Mouse (Mus musculus) heart, embryonic 15.5 days (tissue): ENCODE measurements at regions not wholly inside any gene's neighbourhood (a gene's known extent, or its start where the extent isn't known, plus 50 kb on each side); places are given as distances from the start of the nearest gene placed in this dataset.

Experiments
- ATAC-seq: fragments of 200-750 bp; cut with Nextera tagmentation; replicated peaks from 2 replicates; pipeline ENCODE4 v1.8.0; 2017; ENCODE audit warnings: low read depth, moderate TSS enrichment; ENCODE audit not compliant: insufficient number of reproducible peaks, insufficient read depth, low FRiP score
- H3K27ac ChIP-seq: fragments of 300-500 bp; sonication (generic); 2 replicates; pipeline ENCODE4 v1.5.1; 2015; ENCODE audit warnings: mild to moderate bottlenecking, inconsistent platforms
- H3K27me3 ChIP-seq: fragments of 300-500 bp; sonication (generic); 2 replicates; pipeline ENCODE4 v1.6.1; 2015; ENCODE audit warnings: inconsistent platforms
- H3K36me3 ChIP-seq: fragments of 300-500 bp; sonication (generic); 2 replicates; pipeline ENCODE4 v1.6.1; 2015; ENCODE audit warnings: mild to moderate bottlenecking, inconsistent platforms
- H3K4me1 ChIP-seq: fragments of 300-500 bp; sonication (generic); replicated peaks from 2 replicates; pipeline ENCODE4 v1.6.1; 2015; ENCODE audit warnings: inconsistent platforms
- H3K4me2 ChIP-seq: fragments of 300-500 bp; sonication (generic); 2 replicates; pipeline ENCODE4 v1.6.1; 2015; ENCODE audit warnings: inconsistent platforms, mild to moderate bottlenecking, moderate library complexity
- H3K4me3 ChIP-seq: fragments of 300-500 bp; sonication (generic); 2 replicates; pipeline ENCODE4 v1.5.1; 2015; ENCODE audit warnings: mild to moderate bottlenecking, inconsistent platforms
- H3K9ac ChIP-seq: fragments of 300-500 bp; sonication (generic); 2 replicates; pipeline ENCODE4 v1.6.1; 2015; ENCODE audit warnings: mild to moderate bottlenecking, inconsistent platforms
- H3K9me3 ChIP-seq: fragments of 300-500 bp; sonication (generic); replicated peaks from 2 replicates; pipeline ENCODE4 v1.6.1; 2016; ENCODE audit warnings: inconsistent platforms
- WGBS: fragments of 180-500 bp; shearing (Covaris S2); methylation state at CpG from one replicate; pipeline ENCODE4 v1.1.7; 2015; ENCODE audit warnings: mixed read lengths; 5-methylcytosine and 5-hydroxymethylcytosine counted together

- no peak overlapping the region for H3K9ac ChIP-seq
- H3K27ac ChIP-seq: no peak overlapping the region
- H3K9me3 ChIP-seq: no peaks in the 10 kb centered on the region
- no peaks in the 10 kb centered on the region for H3K4me1 ChIP-seq
- WGBS: 50% methylated on average over 3 of the region's 3 CpGs
- no peaks in the 10 kb centered on the region for H3K36me3 ChIP-seq
- H3K4me3 ChIP-seq: no peak overlapping the region
- no peak overlapping the region for H3K4me2 ChIP-seq
- ATAC-seq: no peak
- no peaks in the 10 kb centered on the region for H3K27me3 ChIP-seq
Measured at GRCm38 (mm10) chr10:12175141-12175540, 694.0 kb downstream of the Utrn start.

DNA sequence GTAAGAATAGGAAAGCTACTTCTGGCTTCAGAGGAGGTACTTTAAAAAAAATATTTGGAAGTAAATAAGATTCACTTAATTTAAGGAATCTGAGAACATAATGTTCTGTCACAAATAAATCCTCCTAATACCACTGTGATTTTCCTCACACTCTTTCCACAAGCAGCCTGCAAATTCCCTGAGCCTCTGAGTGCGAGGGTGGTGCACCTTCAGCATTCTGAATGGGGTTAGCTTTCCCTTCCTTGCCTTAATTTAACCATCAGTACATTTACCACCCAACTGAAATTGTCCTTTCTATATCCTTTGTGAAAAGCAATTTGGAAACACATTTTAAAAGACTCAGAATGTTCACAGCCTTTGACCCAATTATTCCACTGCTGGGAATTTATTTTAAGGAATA lies 691.7 kb downstream of the Utrn start:
- Histone ChIP-seq H3K4me2 (no peak overlapping the region), H3K4me3 (no peak overlapping the region), H3K4me1 (no peaks in the 10 kb centered on the region), H3K36me3 (no peaks in the 10 kb centered on the region), H3K9ac (no peak overlapping the region), H3K27ac (no peak overlapping the region), H3K9me3 (no peaks in the 10 kb centered on the region), H3K27me3 (no peaks in the 10 kb centered on the region)
- WGBS: 85% methylated on average over 1 of the region's 1 CpGs
- no peak for ATAC-seq

GRCm38 (mm10) chr10:12180965-12181364 lies 688.2 kb downstream of the Utrn start:
- Histone ChIP-seq H3K27me3 (no peaks in the 10 kb centered on the region), H3K4me3 (no peak overlapping the region), H3K27ac (no peak overlapping the region), H3K36me3 (no peaks in the 10 kb centered on the region), H3K9ac (no peak overlapping the region), H3K4me2 (no peak overlapping the region), H3K4me1 (no peaks in the 10 kb centered on the region), H3K9me3 (no peaks in the 10 kb centered on the region)
- ATAC-seq: no peak
- WGBS: 75% methylated on average over 4 of the region's 4 CpGs

DNA sequence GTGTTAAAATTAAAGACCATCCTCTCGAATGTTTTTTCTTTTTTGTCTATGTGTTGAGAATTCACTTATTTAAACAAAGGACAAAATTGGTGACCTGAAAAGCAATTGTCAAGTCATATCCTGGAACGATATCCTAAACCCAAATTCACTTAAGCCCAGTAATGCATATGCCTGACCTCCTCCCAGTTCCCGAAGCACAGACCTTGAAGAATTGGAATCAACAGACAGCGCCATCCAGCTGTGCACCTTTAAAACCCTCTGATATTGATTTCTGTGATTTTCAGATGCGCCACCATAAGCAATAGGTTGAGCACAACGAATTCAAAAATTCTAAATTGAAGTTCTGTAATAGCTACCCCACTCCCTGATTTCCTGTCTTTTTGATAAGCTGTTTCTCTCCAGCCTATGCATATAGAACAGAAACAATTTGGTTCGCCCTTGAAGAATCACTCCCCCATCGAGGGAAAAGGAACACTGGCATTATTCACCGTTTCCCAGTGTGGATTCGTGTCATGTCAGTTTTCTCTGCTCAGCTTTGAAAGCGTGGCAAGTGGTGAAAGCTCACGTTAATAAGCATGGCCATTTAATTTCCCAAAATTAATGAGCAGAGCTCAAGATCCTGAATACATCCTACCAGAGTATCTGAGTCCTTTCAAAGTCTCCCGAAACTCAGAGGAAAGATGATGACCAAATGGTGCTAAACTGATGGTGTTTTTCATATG lies 682.1 kb downstream of the Utrn start:
- Histone ChIP-seq H3K9ac (no peak overlapping the region), H3K27ac (no peak overlapping the region), H3K4me3 (no peak overlapping the region), H3K9me3 (no peaks in the 10 kb centered on the region), H3K27me3 (no peaks in the 10 kb centered on the region), H3K4me2 (no peak overlapping the region), H3K36me3 (no peaks in the 10 kb centered on the region), H3K4me1 (no peaks in the 10 kb centered on the region)
- 74% methylated on average over 13 of the region's 13 CpGs for WGBS
- ATAC-seq: no peak

- ATAC-seq: no peak
- Histone ChIP-seq H3K27me3 (no peaks in the 10 kb centered on the region), H3K4me2 (no peak overlapping the region), H3K36me3 (no peaks in the 10 kb centered on the region), H3K9ac (no peak overlapping the region), H3K4me3 (no peak overlapping the region), H3K9me3 (no peaks in the 10 kb centered on the region), H3K27ac (no peak overlapping the region), H3K4me1 (no peaks in the 10 kb centered on the region)
- WGBS: 71% methylated on average over 8 of the region's 8 CpGs
Measured at GRCm38 (mm10) chr10:12187669-12188342, 681.4 kb downstream of the Utrn start.

GRCm38 (mm10) chr10:12190435-12190834 lies 678.7 kb downstream of the Utrn start:
- no peak overlapping the region for H3K9ac ChIP-seq
- no peak overlapping the region for H3K4me2 ChIP-seq
- H3K27ac ChIP-seq: no peak overlapping the region
- H3K36me3 ChIP-seq: no peaks in the 10 kb centered on the region
- no peak for ATAC-seq
- H3K9me3 ChIP-seq: no peaks in the 10 kb centered on the region
- no peaks in the 10 kb centered on the region for H3K4me1 ChIP-seq
- no peaks in the 10 kb centered on the region for H3K27me3 ChIP-seq
- H3K4me3 ChIP-seq: no peak overlapping the region
- WGBS: 88% methylated on average over 3 of the region's 3 CpGs

- Histone ChIP-seq H3K27ac (no peak overlapping the region), H3K4me2 (no peak overlapping the region), H3K9me3 (no peaks in the 10 kb centered on the region), H3K4me3 (no peak overlapping the region), H3K4me1 (no peaks in the 10 kb centered on the region), H3K9ac (no peak overlapping the region), H3K27me3 (no peaks in the 10 kb centered on the region), H3K36me3 (no peaks in the 10 kb centered on the region)
- no peak for ATAC-seq
- WGBS: 88% methylated on average over 2 of the region's 2 CpGs
Measured at GRCm38 (mm10) chr10:12207301-12207700, 661.9 kb downstream of the Utrn start.

DNA sequence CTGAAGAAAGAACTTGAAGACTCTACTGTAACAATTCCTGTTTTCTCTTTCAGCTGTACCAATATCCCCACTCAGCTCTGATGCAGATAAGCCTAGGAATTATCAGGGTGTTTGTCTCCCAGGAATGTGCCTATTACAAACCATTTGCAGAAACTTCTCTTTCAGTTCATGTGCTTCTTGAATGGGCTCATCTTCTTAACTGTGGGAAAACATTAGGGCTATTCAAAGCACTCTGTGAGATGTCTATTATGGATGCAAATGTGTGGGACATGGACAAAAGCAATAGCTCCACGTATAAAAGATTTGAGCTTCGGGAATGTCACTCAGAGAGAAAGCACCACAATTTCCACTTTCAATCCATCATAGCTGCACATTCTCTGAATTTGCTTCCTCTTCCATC lies 659.0 kb downstream of the Utrn start:
- 80% methylated on average over 2 of the region's 2 CpGs for WGBS
- no peak for ATAC-seq
- no peaks in the 10 kb centered on the region for H3K9me3 ChIP-seq
- H3K27me3 ChIP-seq: no peaks in the 10 kb centered on the region
- no peak overlapping the region for H3K4me3 ChIP-seq
- H3K9ac ChIP-seq: no peak overlapping the region
- no peak overlapping the region for H3K4me2 ChIP-seq
- H3K27ac ChIP-seq: no peak overlapping the region
- no peaks in the 10 kb centered on the region for H3K36me3 ChIP-seq
- H3K4me1 ChIP-seq: no peaks in the 10 kb centered on the region

DNA sequence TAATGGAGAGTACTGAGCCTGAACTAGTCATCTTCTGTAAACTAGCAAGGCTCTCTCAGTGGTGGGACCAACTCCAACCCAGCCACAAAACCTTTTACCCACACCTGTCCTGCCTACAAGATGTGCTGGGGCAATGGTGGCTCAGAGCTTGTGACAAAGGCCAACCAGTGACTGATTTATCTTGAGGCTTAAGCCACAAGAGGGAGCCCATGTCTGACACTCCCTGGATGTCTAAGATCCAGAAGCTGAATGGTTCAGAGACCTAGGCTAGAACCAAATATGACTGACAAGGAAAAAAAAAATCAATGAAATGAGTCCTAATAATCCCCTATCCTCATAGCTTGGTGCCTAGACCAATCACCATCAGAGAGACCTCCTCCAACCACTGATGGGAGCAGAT lies 650.3 kb downstream of the Utrn start:
- Histone ChIP-seq H3K9me3 (no peaks in the 10 kb centered on the region), H3K4me1 (no peaks in the 10 kb centered on the region), H3K4me2 (no peak overlapping the region), H3K4me3 (no peak overlapping the region), H3K27me3 (no peaks in the 10 kb centered on the region), H3K27ac (no peak overlapping the region), H3K36me3 (no peaks in the 10 kb centered on the region), H3K9ac (no peak overlapping the region)
- ATAC-seq: no peak

DNA sequence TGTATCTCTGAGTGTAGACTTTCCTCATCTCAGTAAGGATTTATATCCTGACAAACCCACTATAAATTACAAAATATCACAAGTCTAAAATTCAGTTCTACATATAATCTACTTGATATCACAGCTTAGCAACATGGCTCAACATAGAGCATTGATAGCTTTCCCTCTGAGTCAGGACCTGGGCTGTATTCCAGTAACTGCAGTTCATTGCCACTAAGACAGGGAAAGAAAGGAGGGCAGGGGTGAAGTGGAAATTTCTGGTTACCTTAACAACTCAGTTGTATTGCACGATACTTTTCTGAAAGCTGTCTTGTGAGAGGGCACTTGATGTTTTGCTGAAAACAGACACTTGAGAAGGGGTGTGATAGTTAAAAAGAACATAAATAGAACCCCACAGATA lies 635.0 kb downstream of the Utrn start:
- Histone ChIP-seq H3K36me3 (no peaks in the 10 kb centered on the region), H3K27ac (no peak overlapping the region), H3K27me3 (no peaks in the 10 kb centered on the region), H3K4me3 (no peak overlapping the region), H3K9me3 (no peaks in the 10 kb centered on the region), H3K4me2 (no peak overlapping the region), H3K9ac (no peak overlapping the region), H3K4me1 (no peaks in the 10 kb centered on the region)
- WGBS: 44% methylated on average over 1 of the region's 1 CpGs
- ATAC-seq: no peak

GRCm38 (mm10) chr10:12248853-12249252 lies 620.3 kb downstream of the Utrn start:
- no peak overlapping the region for H3K9ac ChIP-seq
- no peak overlapping the region for H3K4me2 ChIP-seq
- no peaks in the 10 kb centered on the region for H3K27me3 ChIP-seq
- H3K9me3 ChIP-seq: no peaks in the 10 kb centered on the region
- no peaks in the 10 kb centered on the region for H3K4me1 ChIP-seq
- no peak overlapping the region for H3K4me3 ChIP-seq
- H3K36me3 ChIP-seq: no peaks in the 10 kb centered on the region
- no peak for ATAC-seq
- WGBS: 67% methylated on average over 3 of the region's 3 CpGs
- H3K27ac ChIP-seq: no peak overlapping the region

- H3K27me3 ChIP-seq: no peaks in the 10 kb centered on the region
- H3K9ac ChIP-seq: no peak overlapping the region
- no peak overlapping the region for H3K4me2 ChIP-seq
- H3K4me1 ChIP-seq: no peaks in the 10 kb centered on the region
- no peaks in the 10 kb centered on the region for H3K36me3 ChIP-seq
- no peak for ATAC-seq
- WGBS: 83% methylated on average over 3 of the region's 3 CpGs
- H3K9me3 ChIP-seq: no peaks in the 10 kb centered on the region
- no peak overlapping the region for H3K4me3 ChIP-seq
- no peak overlapping the region for H3K27ac ChIP-seq
Measured at GRCm38 (mm10) chr10:12253274-12253673, 615.9 kb downstream of the Utrn start.
